8 mouse cellular contexts compared by ENCODE assay signal in genomic region chr7:35646317-35647081, GRCm38 (mm10). TPM values are rescaled to one million over a fixed set of nuclear protein-coding genes. Genes with fewer than 3 reads are reported as not detected.
DNase-seq lines count a peak whose midpoint lies in the region; ATAC-seq and TF ChIP-seq lines count a peak whose summit lies in the region.

No protein-coding gene starts in this region.

- no peaks in the 10 kb centered on the region for H3K4me1 ChIP-seq in embryonic facial prominence, embryonic 14.5 days (ENCODE audit: control insufficient read depth, insufficient read depth, low read length)
- H3K4me1 ChIP-seq in hindbrain, postnatal 0 days (ENCODE audit: insufficient read depth, low read length) = no peaks in the 10 kb centered on the region
- 0 out of 2 replicates have a peak, but pooled peaks cover 4% of the 10 kb centered on the region for H3K4me1 ChIP-seq in liver, postnatal 0 days (ENCODE audit: insufficient read depth)
- H3K4me1 ChIP-seq in olfactory bulb, adult 2 months (ENCODE audit: control insufficient read depth, insufficient read depth, low read length) = peaks cover 6% of the 10 kb centered on the region

- ATAC-seq in embryonic facial prominence, embryonic 14.5 days (ENCODE audit: low read depth) = peak; percentile 50
- ATAC-seq in hindbrain, postnatal 0 days = peak; percentile 34
- ATAC-seq in liver, postnatal 0 days = peak; percentile 28

- no peak for TF ChIP-seq POLR2A in olfactory bulb, adult 2 months (IDR thresholded peaks at IDR 0.05; ENCODE audit: insufficient read depth, low read depth, low read length)

- TF ChIP-seq EP300 in liver, postnatal 0 days (IDR thresholded peaks at IDR 0.05; ENCODE audit: low read depth) = no peak

- TF ChIP-seq CTCF in hindbrain, postnatal 0 days (IDR thresholded peaks at IDR 0.05; ENCODE audit: low read depth) = no peak
- 0 out of 2 replicates have a peak, but pooled peaks have one; percentile 10 for TF ChIP-seq CTCF in liver, postnatal 0 days (IDR thresholded peaks at IDR 0.05; ENCODE audit: low read depth)
- TF ChIP-seq CTCF in olfactory bulb, adult 2 months (IDR thresholded peaks at IDR 0.05; ENCODE audit: insufficient read depth, low read depth, low read length) = no peak

- peak; percentile 37 to 52 for DNase-seq in layer of hippocampus, postnatal 10 days (ENCODE audit: low spot score in 2 of 2)
- no peak for DNase-seq in layer of hippocampus, adult 11-12 months (ENCODE audit: low spot score)
- peak; percentile 30 for DNase-seq in T-cell, adult 2 months (ENCODE audit: low spot score)
- peak; percentile 26 for DNase-seq in embryonic facial prominence, embryonic 14.5 days (ENCODE audit: low spot score)
- peak; percentile 28 for DNase-seq in hindbrain, postnatal 0 days (ENCODE audit: low spot score)
- DNase-seq in liver, postnatal 0 days = peak; percentile 58
- no peak for DNase-seq in layer of hippocampus, adult 9-11 months

- peak overlapping the region; percentile 95 for H3K4me3 ChIP-seq in embryonic facial prominence, embryonic 14.5 days (ENCODE audit: low read depth, low read length)
- peak overlapping the region; percentile 77 for H3K4me3 ChIP-seq in hindbrain, postnatal 0 days (ENCODE audit: low read length)
- H3K4me3 ChIP-seq in liver, postnatal 0 days (ENCODE audit: low read depth, low read length) = peak overlapping the region; percentile 95
- H3K4me3 ChIP-seq in olfactory bulb, adult 2 months (ENCODE audit: insufficient read depth, low read depth, low read length) = peak overlapping the region; percentile 89

- 13% methylated on average over 23 of the region's 34 CpGs for WGBS in embryonic facial prominence, embryonic 14.5 days
- WGBS in hindbrain, postnatal 0 days = 10% methylated on average over 34 of the region's 34 CpGs
- WGBS in liver, postnatal 0 days (ENCODE audit: insufficient replicate concordance) = 11% methylated on average over 34 of the region's 34 CpGs
- WGBS in olfactory bulb, adult 2 months = 10% methylated on average over 34 of the region's 34 CpGs

- H3K4me2 ChIP-seq in embryonic facial prominence, embryonic 14.5 days (ENCODE audit: low read depth, low read length) = peak overlapping the region; percentile 71
- H3K4me2 ChIP-seq in hindbrain, postnatal 0 days (ENCODE audit: low read depth, low read length) = peak overlapping the region; percentile 70
- H3K4me2 ChIP-seq in liver, postnatal 0 days (ENCODE audit: low read depth, low read length) = peak overlapping the region; percentile 89

- peak overlapping the region; percentile 95 for H3K9ac ChIP-seq in embryonic facial prominence, embryonic 14.5 days (ENCODE audit: low read depth, low read length)
- H3K9ac ChIP-seq in hindbrain, postnatal 0 days (replicated peaks; ENCODE audit: low read length) = peak overlapping the region; percentile 79
- H3K9ac ChIP-seq in liver, postnatal 0 days (replicated peaks) = peak overlapping the region; percentile 97

- no peaks in the 10 kb centered on the region for H3K27me3 ChIP-seq in embryonic facial prominence, embryonic 14.5 days (replicated peaks; ENCODE audit: control insufficient read depth, insufficient read depth, low read length)
- H3K27me3 ChIP-seq in hindbrain, postnatal 0 days (ENCODE audit: insufficient read depth, low read length) = no peaks in the 10 kb centered on the region
- H3K27me3 ChIP-seq in liver, postnatal 0 days (ENCODE audit: insufficient read depth, low read length) = no peaks in the 10 kb centered on the region

- H3K9me3 ChIP-seq in embryonic facial prominence, embryonic 14.5 days (ENCODE audit: control insufficient read depth, low read length) = no peaks in the 10 kb centered on the region
- H3K9me3 ChIP-seq in hindbrain, postnatal 0 days (ENCODE audit: low read length) = no peaks in the 10 kb centered on the region
- no peaks in the 10 kb centered on the region for H3K9me3 ChIP-seq in liver, postnatal 0 days (ENCODE audit: low read length)

- peak overlapping the region; percentile 76 for H3K27ac ChIP-seq in embryonic facial prominence, embryonic 14.5 days (replicated peaks; ENCODE audit: low read depth, low read length)
- peak overlapping the region; percentile 84 for H3K27ac ChIP-seq in hindbrain, postnatal 0 days
- H3K27ac ChIP-seq in liver, postnatal 0 days (ENCODE audit: low read depth) = peak overlapping the region; percentile 77
- H3K27ac ChIP-seq in olfactory bulb, adult 2 months (ENCODE audit: insufficient read depth, low read depth, low read length) = no peak overlapping the region

- peaks cover 39% of the 10 kb centered on the region for H3K36me3 ChIP-seq in embryonic facial prominence, embryonic 14.5 days (ENCODE audit: control insufficient read depth, insufficient read depth, low read length)
- H3K36me3 ChIP-seq in hindbrain, postnatal 0 days (ENCODE audit: insufficient read depth, low read length) = peaks cover 16% of the 10 kb centered on the region; the same call in 1 of the 2 replicates
- H3K36me3 ChIP-seq in liver, postnatal 0 days (replicated peaks; ENCODE audit: insufficient read depth, low read length) = peaks cover 23% of the 10 kb centered on the region

RNA-seq across cellular contexts. Expression of gene Pdcd5, which starts 0.8 kb away (rescaled TPM):
- total RNA-seq in layer of hippocampus, postnatal 10 days (2021) = 10 to 100 TPM; 96.9 to 98.5 TPM
- polyA plus RNA-seq in embryonic facial prominence, embryonic 14.5 days (2014; fragmentation: Nextera tagmentation; extraction: Ambion mirVana) = 272 and 275 TPM in 2 replicates
- total RNA-seq in hindbrain, postnatal 0 days (2014; rRNA removed) = 33.7 and 35.4 TPM in 2 replicates
- 250 and 264 TPM in 2 replicates for polyA plus RNA-seq in hindbrain, postnatal 0 days (2015; fragmentation: Nextera tagmentation; extraction: Ambion mirVana)
- polyA plus RNA-seq in liver, postnatal 0 days (2015; fragmentation: Nextera tagmentation; extraction: Ambion mirVana) = 162 and 163 TPM in 2 replicates
- not detected in 2 replicates for polyA plus RNA-seq in olfactory bulb, adult 2 months (2012; ENCODE audit: insufficient read depth, insufficient read length, low replicate concordance, missing spikeins)

Comparison
In these comparisons a context has a peak if more than half of its experiments do, and no peak if none do; other contexts are left out.
1. DNase-seq: peak in layer of hippocampus, postnatal 10 days (2 of 2), T-cell, adult 2 months (single experiment), embryonic facial prominence, embryonic 14.5 days (single experiment), hindbrain, postnatal 0 days (single experiment) and liver, postnatal 0 days (single experiment); none in layer of hippocampus, adult 11-12 months (single experiment) and layer of hippocampus, adult 9-11 months (single experiment).
2. RNA of gene Pdcd5, which starts 0.8 kb away (polyA plus RNA-seq): 272 to 275 TPM in embryonic facial prominence, embryonic 14.5 days, 250 to 264 TPM in hindbrain, postnatal 0 days and 162 to 163 TPM in liver, postnatal 0 days; not detected in olfactory bulb, adult 2 months; every median in the first group is over 100 times any median in the second.
3. Peak in every context shown above with its lines, with median percentiles within 50 percentile points of each other: ATAC-seq, H3K4me2 ChIP-seq, H3K4me3 ChIP-seq and H3K9ac ChIP-seq.